Mouse (Mus musculus) lung, embryonic 16.5 days (tissue): ENCODE results near the gene 1700102P08Rik. TPM values are rescaled to one million over a fixed set of nuclear protein-coding genes. Genes with fewer than 3 reads are reported as not detected.

Experiments used
- ATAC-seq: fragments of 200-750 bp; cut with Nextera tagmentation; 2 replicates; pipeline ENCODE4 v1.8.0; 2017; ENCODE audit warnings: low read depth, mild to moderate bottlenecking, moderate library complexity
- H3K27ac ChIP-seq: fragments of 300-500 bp; sonication (generic); 2 replicates; pipeline ENCODE4 v1.5.1; 2014; ENCODE audit warnings: mild to moderate bottlenecking, control low read depth, low read length
- H3K27me3 ChIP-seq: fragments of 300-500 bp; sonication (generic); 2 replicates; pipeline ENCODE4 v1.6.1; 2014; ENCODE audit warnings: low read depth, low read length, mixed read lengths; ENCODE audit not compliant: control insufficient read depth, insufficient read depth
- H3K36me3 ChIP-seq: fragments of 300-500 bp; sonication (generic); 2 replicates; pipeline ENCODE4 v1.6.1; 2014; ENCODE audit warnings: low read length; ENCODE audit not compliant: control insufficient read depth, insufficient read depth
- H3K4me1 ChIP-seq: fragments of 300-500 bp; sonication (generic); replicated peaks from 2 replicates; pipeline ENCODE4 v1.6.1; 2014; ENCODE audit warnings: low read length, mixed read lengths; ENCODE audit not compliant: control insufficient read depth, insufficient read depth
- H3K4me2 ChIP-seq: fragments of 300-500 bp; sonication (generic); 2 replicates; pipeline ENCODE4 v1.6.1; 2014; ENCODE audit warnings: low read depth, low read length, control low read depth
- H3K4me3 ChIP-seq: fragments of 300-500 bp; sonication (generic); 2 replicates; pipeline ENCODE4 v1.5.1; 2014; ENCODE audit warnings: mild to moderate bottlenecking, low read length, control low read depth
- H3K9ac ChIP-seq: fragments of 300-500 bp; sonication (generic); 2 replicates; pipeline ENCODE4 v1.6.1; 2014; ENCODE audit warnings: low read length, control low read depth
- H3K9me3 ChIP-seq: fragments of 300-500 bp; sonication (generic); 2 replicates; pipeline ENCODE4 v1.6.1; 2016; ENCODE audit warnings: low read length; ENCODE audit not compliant: control insufficient read depth
- WGBS: fragments of 180-500 bp; shearing (Covaris S2); extraction: QIAGEN DNeasy Blood & Tissue Kit; methylation state at CpG from one replicate; pipeline ENCODE4 v1.1.7; 2014; 5-methylcytosine and 5-hydroxymethylcytosine counted together
- polyA plus RNA-seq: library from polyadenylated mRNA; unstranded; fragments of >200 nt; fragmentation: Nextera tagmentation; extraction: Ambion mirVana; gene quantifications from 2 replicates; pipeline ENCODE4 v1.2.1, GENCODE M21; 2015

Gene 1700102P08Rik
- polyA plus RNA-seq, 1 experiment from 2014 or later = 0.41 TPM

DNA sequence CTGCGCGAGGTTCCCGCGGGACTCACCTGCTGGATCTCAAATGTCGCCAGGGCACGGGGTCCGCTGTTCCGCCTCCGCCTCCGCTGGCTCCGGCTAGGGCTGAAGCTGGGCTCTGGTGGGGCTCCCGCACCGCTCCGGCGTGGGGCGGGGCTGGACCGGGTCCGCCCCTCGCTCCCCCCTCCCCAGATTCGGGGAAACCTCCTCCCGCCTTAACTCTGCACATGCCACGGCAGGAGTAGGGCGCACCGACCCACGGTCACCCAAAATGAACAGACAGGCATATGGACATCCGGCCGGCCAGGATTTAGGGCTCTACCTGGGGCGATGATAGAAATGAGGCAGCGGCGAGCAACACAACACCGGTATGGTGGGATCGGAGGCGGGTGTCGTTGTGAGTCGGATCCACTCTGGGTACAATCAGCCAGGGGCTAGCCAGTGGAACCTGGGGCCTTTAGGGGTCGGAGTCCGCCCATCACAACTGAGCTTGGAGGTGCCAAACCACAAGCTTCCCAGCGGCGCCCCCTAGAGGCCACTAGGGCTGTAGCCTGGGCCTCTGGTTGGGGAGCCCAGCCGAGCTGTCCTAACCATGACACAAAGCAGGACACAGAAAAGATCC lies 59.8 kb downstream of the 1700102P08Rik start:
- no peaks in the 10 kb centered on the region for H3K27me3 ChIP-seq
- peaks cover 28% of the 10 kb centered on the region for H3K4me1 ChIP-seq
- H3K4me3 ChIP-seq = peak overlapping the region; percentile 63
- peak overlapping the region; percentile 88 for H3K4me2 ChIP-seq
- no peaks in the 10 kb centered on the region for H3K9me3 ChIP-seq
- H3K9ac ChIP-seq = peak overlapping the region; percentile 77
- peaks cover 4% of the 10 kb centered on the region for H3K36me3 ChIP-seq
- H3K27ac ChIP-seq = peak overlapping the region; percentile 77
- under 1% methylated on average over 40 of the region's 40 CpGs for WGBS
- peak; percentile 92 for ATAC-seq

DNA sequence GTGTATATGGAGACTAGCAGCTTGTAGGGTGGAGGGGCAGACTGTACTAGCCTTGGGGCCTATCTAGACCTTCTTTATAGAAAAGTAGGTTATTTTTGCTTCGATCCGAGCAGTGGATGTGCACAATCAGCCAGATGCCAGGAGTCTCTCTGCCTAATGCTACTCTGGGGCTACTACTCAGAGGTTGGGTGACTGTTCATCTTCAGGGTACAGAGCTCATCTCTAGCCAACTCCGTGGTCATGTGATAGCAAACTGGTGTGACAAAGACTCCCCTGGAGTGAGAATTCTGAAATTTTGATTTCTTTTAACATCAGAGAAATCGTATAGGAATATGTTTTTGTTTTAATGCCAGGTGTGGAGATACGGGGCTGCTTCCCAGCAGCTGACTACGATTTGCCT lies 60.3 kb downstream of the 1700102P08Rik start:
- ATAC-seq = peak; percentile 9; the same call in 1 of the 2 replicates
- 38% methylated on average over 6 of the region's 6 CpGs for WGBS
- peak overlapping the region; percentile 77 for H3K9ac ChIP-seq

GRCm38 (mm10) chr9:108453458-108453857 lies 60.9 kb downstream of the 1700102P08Rik start:
- Histone ChIP-seq H3K27me3 (no peaks in the 10 kb centered on the region), H3K4me3 (no peak overlapping the region; the same call in 1 of the 2 replicates), H3K9me3 (no peaks in the 10 kb centered on the region), H3K36me3 (peaks cover 1% of the 10 kb centered on the region), H3K9ac (no peak overlapping the region; the same call in 1 of the 2 replicates), H3K27ac (0 out of 2 replicates have a peak overlapping the region, but pooled peaks have one; percentile 10), H3K4me1 (peaks cover 28% of the 10 kb centered on the region), H3K4me2 (peak overlapping the region; percentile 88)
- ATAC-seq = no peak
- 68% methylated on average over 4 of the region's 4 CpGs for WGBS

More for the DNA sequence above, 60.3 kb downstream of the 1700102P08Rik start:
- H3K27me3 ChIP-seq = no peaks in the 10 kb centered on the region
- H3K36me3 ChIP-seq = peaks cover 4% of the 10 kb centered on the region
- peak overlapping the region; percentile 77; the same call in 1 of the 2 replicates for H3K27ac ChIP-seq
- H3K4me3 ChIP-seq = peak overlapping the region; percentile 63
- H3K9me3 ChIP-seq = no peaks in the 10 kb centered on the region
- peaks cover 28% of the 10 kb centered on the region for H3K4me1 ChIP-seq
- peak overlapping the region; percentile 88 for H3K4me2 ChIP-seq

GRCm38 (mm10) chr9:108454429-108454828 lies 61.8 kb downstream of the 1700102P08Rik start:
- H3K4me2 ChIP-seq = no peak overlapping the region
- peaks cover 2% of the 10 kb centered on the region; the same call in 1 of the 2 replicates for H3K36me3 ChIP-seq
- H3K4me3 ChIP-seq = no peak overlapping the region
- ATAC-seq = no peak
- H3K27me3 ChIP-seq = no peaks in the 10 kb centered on the region
- no peak overlapping the region for H3K27ac ChIP-seq
- peaks cover 27% of the 10 kb centered on the region for H3K4me1 ChIP-seq
- WGBS = 83% methylated on average over 6 of the region's 6 CpGs
- no peaks in the 10 kb centered on the region for H3K9me3 ChIP-seq
- H3K9ac ChIP-seq = no peak overlapping the region

- no peak overlapping the region for H3K4me2 ChIP-seq
- H3K9me3 ChIP-seq = no peaks in the 10 kb centered on the region
- peaks cover 2% of the 10 kb centered on the region; the same call in 1 of the 2 replicates for H3K36me3 ChIP-seq
- H3K27ac ChIP-seq = no peak overlapping the region
- no peaks in the 10 kb centered on the region for H3K27me3 ChIP-seq
- no peak for ATAC-seq
- no peak overlapping the region for H3K4me3 ChIP-seq
- 63% methylated on average over 12 of the region's 12 CpGs for WGBS
- H3K9ac ChIP-seq = no peak overlapping the region
- H3K4me1 ChIP-seq = peaks cover 17% of the 10 kb centered on the region
Observed at GRCm38 (mm10) chr9:108455747-108456571, 63.4 kb downstream of the 1700102P08Rik start.

DNA sequence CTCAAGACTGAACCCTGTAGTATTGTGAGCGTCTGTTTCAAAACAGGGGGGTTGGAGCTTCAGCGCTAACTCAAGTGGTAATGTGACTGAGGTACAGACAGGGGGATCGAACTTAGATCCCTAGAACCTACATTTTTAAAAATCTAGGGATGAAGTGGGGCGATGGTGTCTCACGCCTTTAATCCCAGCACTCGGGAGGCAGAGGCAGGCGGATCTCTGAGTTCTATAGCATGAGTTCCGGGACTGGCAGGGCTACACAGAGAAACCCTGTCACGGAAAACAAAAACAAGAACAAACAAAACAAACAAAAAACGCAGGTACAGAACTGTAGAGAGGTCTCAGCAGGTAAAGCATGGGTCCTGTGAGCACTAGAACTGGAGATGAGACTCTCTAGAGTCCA lies 64.3 kb downstream of the 1700102P08Rik start:
- H3K4me1 ChIP-seq = peaks cover 20% of the 10 kb centered on the region
- H3K36me3 ChIP-seq = peaks cover 2% of the 10 kb centered on the region; the same call in 1 of the 2 replicates
- ATAC-seq = no peak
- no peak overlapping the region for H3K4me2 ChIP-seq
- WGBS = 84% methylated on average over 10 of the region's 10 CpGs
- H3K4me3 ChIP-seq = no peak overlapping the region
- no peak overlapping the region for H3K27ac ChIP-seq
- H3K9me3 ChIP-seq = no peaks in the 10 kb centered on the region
- H3K27me3 ChIP-seq = no peaks in the 10 kb centered on the region
- no peak overlapping the region for H3K9ac ChIP-seq

DNA sequence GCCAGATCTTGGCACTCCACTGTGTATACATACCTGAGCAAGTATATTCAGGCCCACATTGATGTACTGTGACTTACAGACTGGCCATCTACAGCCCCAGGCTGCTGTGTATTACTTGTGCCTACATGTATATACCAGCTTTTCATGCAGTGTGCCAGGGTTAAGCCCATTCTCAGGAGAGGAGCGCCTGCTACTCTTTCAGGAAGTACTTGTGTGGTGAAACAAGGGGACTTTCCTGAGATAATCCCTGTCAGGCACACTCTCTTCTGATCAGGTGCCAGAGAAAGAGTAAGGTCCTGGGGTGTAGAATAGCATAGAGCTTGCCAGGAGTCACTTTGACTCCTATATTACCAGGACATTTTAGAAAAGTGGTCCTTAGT lies 67.3 kb downstream of the 1700102P08Rik start:
- 68% methylated on average over 1 of the region's 1 CpGs for WGBS
- peak overlapping the region; percentile 87 for H3K9ac ChIP-seq

More for the DNA sequence above, 67.3 kb downstream of the 1700102P08Rik start:
- no peak for ATAC-seq
- Histone ChIP-seq H3K4me1 (peaks cover 25% of the 10 kb centered on the region), H3K9me3 (no peaks in the 10 kb centered on the region), H3K27me3 (no peaks in the 10 kb centered on the region), H3K4me3 (peak overlapping the region; percentile 71), H3K36me3 (peaks cover 14% of the 10 kb centered on the region), H3K27ac (peak overlapping the region; percentile 97), H3K4me2 (peak overlapping the region; percentile 84)
